Mouse (Mus musculus) left cerebral cortex, adult 11 months (tissue): Measurements from ENCODE around the gene Kifc1.
A peak's percentile ranks its signal among the peaks of the same experiment; 100 is the strongest.

Experiments
- DNase-seq: peaks from one replicate; pipeline ENCODE4 v3.0.0; 2022; ENCODE audit warnings: low spot score

Gene Kifc1

GRCm38 (mm10) chr17:33890533-33891059, at the start of gene Kifc1:
Gene Kifc1 (minus strand): TSS chr17:33890661.
- DNase-seq, result peak; percentile 99

- no peak for DNase-seq
These were observed 48.3 kb upstream of the Kifc1 start for GRCm38 (mm10) chr17:33938783-33939182.

- DNase-seq, result no peak
These were observed 46.5 kb upstream of the Kifc1 start for GRCm38 (mm10) chr17:33936993-33937392.

- no peak for DNase-seq
These were observed 45.1 kb upstream of the Kifc1 start for GRCm38 (mm10) chr17:33935422-33936055.

DNA sequence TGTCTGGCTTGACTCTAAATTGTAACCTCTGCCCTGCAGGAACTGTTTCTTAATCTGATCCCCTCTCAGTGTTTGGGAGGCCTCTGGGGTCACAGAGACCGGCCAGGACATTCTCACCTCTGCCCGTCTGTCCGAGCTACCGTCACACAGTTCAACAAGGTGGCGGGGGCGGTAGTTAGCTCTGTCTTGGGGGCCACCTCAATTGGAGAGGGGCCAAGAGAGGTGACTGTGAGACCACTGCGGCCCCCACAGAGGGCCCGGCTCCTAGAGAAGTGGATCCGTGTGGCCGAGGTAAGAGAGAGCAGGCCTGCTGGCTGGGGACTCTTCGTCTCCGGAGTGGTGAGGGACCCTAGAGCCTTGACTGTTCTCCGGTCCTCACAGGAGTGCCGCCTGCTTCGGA, 42.5 kb upstream of the Kifc1 start:
- no peak for DNase-seq

GRCm38 (mm10) chr17:33932448-33932847, 42.0 kb upstream of the Kifc1 start:
- DNase-seq, result no peak

GRCm38 (mm10) chr17:33931947-33932346, 41.5 kb upstream of the Kifc1 start:
- DNase-seq, result no peak

- no peak for DNase-seq
These were observed 40.9 kb upstream of the Kifc1 start for GRCm38 (mm10) chr17:33931159-33931866.

- no peak for DNase-seq
These were observed 40.1 kb upstream of the Kifc1 start for GRCm38 (mm10) chr17:33930280-33931158.

- peak; percentile 85 for DNase-seq
These were observed 39.2 kb upstream of the Kifc1 start, which contains the start of gene Rgl2 for GRCm38 (mm10) chr17:33929371-33930279. Gene Rgl2 (plus strand): TSS chr17:33929543.

DNA sequence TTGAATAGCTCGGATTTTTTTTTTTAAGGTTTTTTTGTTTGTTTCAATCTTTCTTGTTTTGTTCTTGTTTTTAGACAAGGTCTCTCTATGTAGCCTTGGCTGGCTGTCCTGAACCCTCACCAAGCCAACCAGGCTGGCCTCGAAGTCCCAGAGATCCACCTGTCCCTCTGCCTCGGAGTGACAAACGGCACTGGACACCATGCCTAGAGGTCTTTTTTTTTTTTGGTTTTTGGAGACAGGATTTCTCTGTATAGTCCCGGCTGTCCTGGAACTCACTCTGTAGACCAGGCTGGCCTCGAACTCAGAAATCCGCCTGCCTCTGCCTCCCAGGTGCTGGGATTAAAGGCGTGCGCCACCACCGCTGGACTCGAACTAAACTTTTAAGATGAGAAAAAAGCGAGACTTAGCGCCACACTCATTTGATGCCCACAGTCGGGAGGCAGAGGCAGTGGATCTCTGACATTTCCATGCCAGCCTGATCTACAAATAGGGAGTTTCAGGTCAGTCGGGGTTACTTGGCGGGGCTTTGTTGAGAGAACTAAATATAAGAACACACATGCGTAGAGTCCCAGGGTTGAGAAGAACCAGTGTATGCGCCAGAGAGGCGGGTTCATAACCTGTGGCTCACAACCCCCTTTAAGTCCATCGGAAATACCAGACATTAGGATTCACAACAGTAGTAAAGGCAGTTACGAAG, 37.9 kb upstream of the Kifc1 start:
- no peak for DNase-seq

GRCm38 (mm10) chr17:33926207-33926932, 35.9 kb upstream of the Kifc1 start:
- DNase-seq, result no peak

GRCm38 (mm10) chr17:33925406-33926116, 35.1 kb upstream of the Kifc1 start:
- no peak for DNase-seq

GRCm38 (mm10) chr17:33924577-33925283, 34.3 kb upstream of the Kifc1 start:
- no peak for DNase-seq

GRCm38 (mm10) chr17:33921361-33921760, 30.9 kb upstream of the Kifc1 start:
- DNase-seq, result no peak

GRCm38 (mm10) chr17:33920282-33921097, 30.0 kb upstream of the Kifc1 start:
- no peak for DNase-seq

DNA sequence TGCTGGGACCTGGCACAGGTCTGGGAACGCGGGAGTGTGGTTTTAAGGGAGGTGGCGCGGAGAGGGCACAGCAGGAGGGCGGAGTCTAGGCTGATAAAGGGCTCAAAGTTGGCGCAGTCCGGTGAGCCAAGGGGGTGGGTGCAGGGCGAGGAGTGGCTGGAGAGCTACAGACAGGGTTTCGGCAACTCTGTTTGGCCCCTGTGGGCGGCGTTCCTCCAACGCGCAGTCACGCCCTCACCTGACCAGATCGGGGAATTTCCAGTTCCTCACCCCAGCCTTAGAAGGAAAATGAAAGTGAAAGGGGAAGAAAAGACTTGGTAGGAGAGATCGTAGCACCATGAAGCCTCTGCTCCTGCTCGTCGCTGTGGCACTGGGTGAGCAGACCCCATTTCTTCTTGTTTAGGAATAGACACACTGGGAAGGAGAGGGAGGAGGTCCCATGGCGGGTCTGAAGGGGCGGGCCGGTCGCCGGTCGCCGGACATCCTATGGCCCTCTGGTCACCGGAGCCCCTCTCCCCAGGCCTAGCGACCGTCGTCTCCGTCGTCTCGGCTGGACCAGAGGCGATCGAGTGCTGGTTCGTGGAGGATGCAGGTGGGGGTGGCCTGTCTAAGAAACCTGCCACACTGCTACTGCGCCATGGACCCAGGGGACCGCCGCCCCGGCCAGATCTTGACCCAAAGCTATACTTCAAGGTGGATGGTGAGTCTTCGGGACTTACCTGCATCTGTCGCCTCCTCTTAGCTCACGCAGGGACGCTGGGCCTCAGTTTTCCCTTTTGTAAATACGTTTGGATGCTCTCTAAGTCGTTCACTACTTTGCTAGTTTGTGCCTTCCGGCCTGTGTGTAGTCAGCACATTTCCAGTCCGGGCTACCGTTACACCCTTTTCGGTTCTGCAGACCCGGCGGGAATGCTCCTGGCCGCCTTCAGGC, 29.2 kb upstream of the Kifc1 start:
- no peak for DNase-seq
